Mouse (Mus musculus): ENCODE results near the gene Nlrp10.

GRCm38 (mm10) chr7:108966742-108967362, 36.9 kb upstream of the Nlrp10 start:
- TF ChIP-seq CTCF (IDR thresholded peaks at IDR 0.05) (peak; percentile 89), EP300 (IDR thresholded peaks at IDR 0.05) (no peak)
